Mouse (Mus musculus) megakaryocyte, adult 5-6 weeks (primary cell): Measurements from ENCODE around the gene Tmc5. TPM values are rescaled to one million over a fixed set of nuclear protein-coding genes. Genes with fewer than 3 reads are reported as not detected.
A peak's percentile ranks its signal among the peaks of the same experiment; 100 is the strongest.

ENCODE experiments used
- ATAC-seq: 2 replicates; pipeline ENCODE4 v1.8.0; 2016; ENCODE audit warnings: mild to moderate bottlenecking, inconsistent platforms; ENCODE audit not compliant: poor library complexity, severe bottlenecking
- total RNA-seq, 2 experiments: library from RNA; stranded (forward) in 1 of 2; stranded (reverse) in 1 of 2; fragments of 153-499, 151-499 nt in 1 of 2; fragments of 221-1000, 200-1000 nt in 1 of 2; gene quantifications; 2 replicates each; pipeline versions ENCODE4 v1.2.3 to v1.2.4; 2015 to 2017

Tmc5 gene
- total RNA-seq, 2 experiments from 2014 or later: not detected

- ATAC-seq: no peak
Measured at GRCm38 (mm10) chr7:118689088-118689487, 92.0 kb downstream of the Tmc5 start.

- ATAC-seq: no peak
Measured at GRCm38 (mm10) chr7:118691287-118691686, 94.2 kb downstream of the Tmc5 start.

GRCm38 (mm10) chr7:118696146-118696545 is 99.0 kb downstream of the Tmc5 start:
- ATAC-seq: no peak

GRCm38 (mm10) chr7:118697168-118697567 is 100.1 kb downstream of the Tmc5 start:
- no peak for ATAC-seq

- ATAC-seq: no peak
Measured at GRCm38 (mm10) chr7:118698882-118699281, 101.8 kb downstream of the Tmc5 start.

GRCm38 (mm10) chr7:118703144-118703561 is 106.1 kb downstream of the Tmc5 start:
- ATAC-seq: peak; percentile 84

- ATAC-seq: no peak
Measured at GRCm38 (mm10) chr7:118704001-118704850, 107.1 kb downstream of the Tmc5 start.

- ATAC-seq: peak; percentile 80
Measured at GRCm38 (mm10) chr7:118705101-118705961, 108.2 kb downstream of the Tmc5 start, which contains the start of gene Gde1. Gene Gde1, minus strand, starts transcription at chr7:118705778.

- ATAC-seq: no peak
Measured at GRCm38 (mm10) chr7:118706051-118706450, 109.0 kb downstream of the Tmc5 start.

GRCm38 (mm10) chr7:118706488-118706887 is 109.4 kb downstream of the Tmc5 start:
- no peak for ATAC-seq

- no peak for ATAC-seq
Measured at GRCm38 (mm10) chr7:118707216-118707615, 110.1 kb downstream of the Tmc5 start.

GRCm38 (mm10) chr7:118708002-118708401 is 110.9 kb downstream of the Tmc5 start:
- no peak for ATAC-seq

GRCm38 (mm10) chr7:118710776-118711175 is 113.7 kb downstream of the Tmc5 start:
- no peak for ATAC-seq

- peak; percentile 100 for ATAC-seq
Measured at GRCm38 (mm10) chr7:118712228-118713173, 115.4 kb downstream of the Tmc5 start, which contains the start of gene Ccp110. Gene Ccp110, plus strand, starts transcription at chr7:118712552.

- no peak for ATAC-seq
Measured at GRCm38 (mm10) chr7:118714873-118715272, 117.8 kb downstream of the Tmc5 start.

- ATAC-seq: no peak
Measured at GRCm38 (mm10) chr7:118718066-118718465, 121.0 kb downstream of the Tmc5 start.

GRCm38 (mm10) chr7:118723927-118724326 is 126.8 kb downstream of the Tmc5 start:
- no peak for ATAC-seq
